Mouse (Mus musculus): ENCODE results near the gene Mybl2.

Gene Mybl2

GRCm38 (mm10) chr2:163071590-163071989, 17.1 kb downstream of the Mybl2 start:
- DNase-seq (ENCODE audit: low spot score in 2 of 2): no peak

DNA sequence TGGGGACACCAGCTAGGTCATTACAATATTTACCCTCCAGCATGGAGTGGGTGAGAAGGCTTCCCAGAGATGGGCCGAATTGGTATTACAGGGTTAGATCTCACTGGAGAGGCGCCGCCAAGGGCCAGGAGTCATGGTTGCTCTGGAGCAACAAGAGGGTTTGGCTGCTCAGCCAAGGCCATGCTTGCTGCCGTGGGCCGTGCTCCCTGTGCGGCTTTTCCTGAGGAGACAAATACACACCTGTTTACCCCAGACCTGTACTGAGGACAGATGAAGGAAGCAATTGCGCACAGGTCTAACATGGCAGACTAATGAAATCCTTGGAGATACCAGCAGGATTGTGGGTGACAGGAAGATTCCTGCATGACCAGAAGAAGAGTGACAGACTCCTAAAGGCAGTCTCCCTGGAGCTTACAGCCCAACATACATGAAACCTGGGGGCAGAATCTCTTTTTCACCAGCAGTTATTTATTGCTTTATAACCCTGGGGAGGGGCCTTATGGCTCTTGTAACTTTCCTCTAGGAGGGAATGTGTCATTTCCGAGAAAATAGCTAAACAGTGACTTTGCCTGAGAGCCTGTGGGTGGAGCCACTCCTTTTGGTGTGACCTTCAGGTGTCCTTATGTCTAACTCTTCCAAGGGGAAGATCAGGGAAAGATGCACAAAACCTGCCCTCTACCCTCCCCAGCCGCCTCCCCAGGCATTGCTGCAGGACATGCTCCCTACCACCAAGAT, 18.7 kb downstream of the Mybl2 start:
- no peak for DNase-seq (ENCODE audit: low spot score in 2 of 2)

DNA sequence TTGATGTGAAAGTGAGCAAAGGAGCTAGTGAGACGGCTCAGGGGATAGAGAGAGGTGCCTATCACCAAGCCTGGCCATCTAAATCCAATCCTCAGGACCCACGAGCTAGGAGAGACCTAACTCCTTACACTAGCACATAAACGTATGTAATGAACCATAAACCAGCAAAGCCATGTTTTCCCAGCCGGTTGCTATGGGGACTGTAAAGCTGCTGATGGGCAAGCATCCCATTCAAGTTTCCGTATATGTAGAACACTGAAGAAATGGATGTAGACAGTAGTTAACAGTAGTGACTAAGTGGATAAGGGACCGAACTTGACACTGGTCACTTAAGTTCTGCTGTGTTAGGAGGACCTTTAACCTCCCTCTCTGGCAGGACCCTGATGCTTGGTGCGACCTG, 19.5 kb downstream of the Mybl2 start:
- no peak for DNase-seq (ENCODE audit: low spot score in 2 of 2)

DNA sequence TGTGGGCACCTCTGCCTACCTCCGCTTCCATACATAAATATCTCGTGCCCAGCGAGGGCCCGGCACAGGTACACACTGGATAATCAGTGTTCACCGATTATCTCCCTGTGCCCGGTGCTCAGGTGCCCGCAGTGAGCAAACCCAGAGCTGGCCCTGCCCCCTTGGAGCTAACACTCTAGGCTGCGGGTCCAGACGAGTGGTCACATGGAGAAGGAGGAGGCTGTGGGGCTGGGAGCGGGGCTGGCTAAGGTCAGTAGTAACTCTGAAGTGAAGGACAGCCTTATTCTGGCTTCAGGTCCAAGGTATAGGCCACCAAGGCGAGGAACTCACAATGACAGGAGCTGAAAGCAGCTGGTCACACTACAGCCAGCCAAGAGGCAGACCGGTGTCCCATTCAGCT, 20.3 kb downstream of the Mybl2 start:
- DNase-seq (ENCODE audit: low spot score in 2 of 2): no peak

- no peak for DNase-seq (ENCODE audit: low spot score in 2 of 2)
These were observed 20.7 kb downstream of the Mybl2 start for GRCm38 (mm10) chr2:163075234-163075633.

DNA sequence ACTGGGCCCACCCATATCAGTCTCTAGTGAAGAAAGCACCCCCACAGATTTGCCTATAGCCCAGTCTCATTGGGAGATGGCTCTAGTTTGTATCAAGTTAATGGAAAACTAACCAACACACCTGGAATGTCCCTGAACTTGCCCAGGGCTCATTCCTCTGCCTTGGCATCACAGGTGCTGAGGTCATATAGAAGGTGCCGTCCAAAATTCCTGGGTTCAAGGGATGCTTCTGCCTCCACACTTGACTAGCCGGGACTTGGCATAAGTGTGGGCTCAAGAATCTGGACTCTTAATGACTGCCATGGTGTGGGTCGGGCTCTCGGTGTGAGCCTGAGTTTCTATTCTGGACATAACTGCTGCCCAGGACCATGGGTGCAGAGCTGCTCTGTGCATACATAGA, 24.6 kb downstream of the Mybl2 start:
- no peak for DNase-seq (ENCODE audit: low spot score in 2 of 2)

DNA sequence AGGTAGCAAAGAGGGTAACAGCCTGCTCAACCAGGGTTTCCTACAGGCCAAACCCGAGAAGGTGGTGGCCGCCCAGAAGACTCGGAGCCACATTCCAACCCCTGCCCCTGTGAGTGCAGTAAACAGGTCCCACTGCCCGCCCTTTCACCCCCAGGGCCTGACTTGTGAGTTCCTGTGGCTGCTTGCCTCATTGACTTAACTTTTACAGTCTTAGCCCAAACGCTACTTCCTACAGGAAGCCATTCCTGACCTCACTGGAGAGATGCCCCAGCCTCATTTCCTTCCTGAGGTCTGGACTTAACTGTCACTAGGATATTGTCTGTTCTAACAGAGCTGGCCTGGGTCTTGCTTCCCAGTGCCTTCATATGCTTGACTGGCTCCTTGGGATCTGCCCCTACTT, 28.1 kb downstream of the Mybl2 start:
- no peak for DNase-seq (ENCODE audit: low spot score in 2 of 2)

DNA sequence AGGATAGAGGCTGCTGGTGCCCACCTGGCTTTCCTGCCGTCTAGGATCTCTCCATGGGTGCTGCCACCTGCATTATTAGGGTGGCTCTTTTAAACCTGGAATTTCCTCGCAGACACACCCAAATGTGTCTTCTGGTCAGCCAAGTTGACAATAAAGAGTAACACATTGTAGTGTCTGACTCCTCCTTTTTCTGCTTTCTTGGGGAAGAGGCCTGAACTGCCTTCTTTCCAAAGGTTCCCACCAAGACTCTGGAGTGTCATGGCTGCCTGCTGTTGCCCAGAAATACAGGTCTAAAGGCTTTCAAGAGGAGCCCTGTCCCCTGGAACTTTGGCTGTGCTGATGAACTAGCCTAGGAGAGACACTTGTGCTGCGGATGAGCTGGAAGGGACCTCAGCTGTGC, 30.0 kb downstream of the Mybl2 start:
- no peak for DNase-seq (ENCODE audit: low spot score in 2 of 2)

GRCm38 (mm10) chr2:163085047-163085446, 30.6 kb downstream of the Mybl2 start:
- no peak for DNase-seq (ENCODE audit: low spot score in 2 of 2)

- DNase-seq (ENCODE audit: low spot score in 2 of 2): no peak
These were observed 32.1 kb downstream of the Mybl2 start for GRCm38 (mm10) chr2:163086561-163086960.

DNA sequence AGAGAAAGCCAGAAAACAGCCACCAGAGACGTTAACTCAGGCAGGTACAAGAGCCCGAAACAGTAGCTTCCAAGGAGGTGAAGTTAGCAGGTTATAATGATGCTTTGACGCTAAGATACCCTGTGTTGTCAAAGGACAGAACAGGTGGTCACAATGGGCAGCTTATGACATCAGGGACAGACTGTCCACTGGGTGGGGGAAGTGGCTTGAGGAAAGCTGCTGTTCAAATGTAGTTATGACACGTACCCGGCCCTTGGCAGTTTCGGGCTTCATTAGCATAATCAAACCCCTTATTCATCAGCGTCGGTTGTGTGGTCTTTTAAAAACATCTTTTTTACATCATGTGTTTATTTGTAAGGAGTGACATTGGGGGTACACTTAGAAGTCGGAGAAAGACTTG, 33.2 kb downstream of the Mybl2 start, which contains the start of gene Gtsf1l:
Gene Gtsf1l, minus strand, starts transcription at position 128 of the 400 bp plus-strand sequence.
- no peak for DNase-seq (ENCODE audit: low spot score in 2 of 2)

DNA sequence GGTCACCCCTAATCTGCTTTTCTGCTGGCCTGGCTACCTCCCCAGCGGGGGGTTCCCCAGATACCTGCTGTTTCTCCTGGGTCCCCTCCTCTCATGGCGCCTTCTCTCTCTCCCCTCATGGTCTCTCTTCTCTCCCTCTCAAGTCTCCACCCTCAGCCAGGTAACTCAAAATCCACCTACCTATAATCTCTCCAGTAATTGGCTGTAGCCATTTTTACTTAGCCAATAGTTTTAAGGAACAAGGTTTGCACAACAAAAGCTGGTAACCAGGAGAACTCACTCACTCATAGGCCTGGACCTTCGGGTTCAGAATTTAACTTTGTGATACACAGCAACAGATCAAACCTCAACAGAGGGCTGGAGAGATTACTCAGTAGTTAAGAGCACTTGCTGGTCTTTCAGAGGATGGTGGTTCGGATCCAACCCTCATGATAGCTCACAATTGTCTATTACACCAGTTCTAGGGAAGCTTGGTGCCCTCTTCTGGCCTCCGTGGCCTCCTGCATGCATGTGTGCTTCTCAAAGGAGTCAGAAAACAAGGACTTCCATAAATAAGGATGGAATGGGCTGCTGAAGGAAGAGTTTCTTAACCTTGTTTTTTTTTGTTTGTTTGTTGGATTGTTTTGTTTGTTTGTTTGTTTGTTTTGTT, 35.1 kb downstream of the Mybl2 start:
- DNase-seq (ENCODE audit: low spot score in 2 of 2): no peak

DNA sequence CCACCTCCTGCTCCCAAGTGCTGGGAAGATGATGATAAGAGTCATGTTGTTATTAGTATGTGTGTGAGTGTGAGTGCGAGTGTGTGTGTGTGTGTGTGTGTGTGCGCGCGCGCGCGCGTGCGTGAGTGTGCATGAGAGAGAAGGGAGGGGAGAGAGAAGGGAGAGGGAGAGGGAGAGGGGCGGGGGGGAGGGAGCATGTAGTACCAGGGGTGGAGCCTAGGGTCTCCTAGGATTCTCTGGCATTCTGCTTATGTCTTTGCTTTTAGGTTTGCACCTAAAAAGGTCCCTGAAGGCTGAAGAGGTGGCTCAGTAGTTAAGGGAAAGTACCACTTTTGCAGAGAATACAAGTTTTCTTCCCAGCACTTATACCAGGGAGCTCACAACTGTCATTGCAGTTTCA, 40.4 kb downstream of the Mybl2 start:
- no peak for DNase-seq (ENCODE audit: low spot score in 2 of 2)

GRCm38 (mm10) chr2:163095784-163096183, 41.3 kb downstream of the Mybl2 start:
- no peak for DNase-seq (ENCODE audit: low spot score in 2 of 2)

GRCm38 (mm10) chr2:163099919-163100318, 45.4 kb downstream of the Mybl2 start:
- no peak for DNase-seq (ENCODE audit: low spot score in 2 of 2)

DNA sequence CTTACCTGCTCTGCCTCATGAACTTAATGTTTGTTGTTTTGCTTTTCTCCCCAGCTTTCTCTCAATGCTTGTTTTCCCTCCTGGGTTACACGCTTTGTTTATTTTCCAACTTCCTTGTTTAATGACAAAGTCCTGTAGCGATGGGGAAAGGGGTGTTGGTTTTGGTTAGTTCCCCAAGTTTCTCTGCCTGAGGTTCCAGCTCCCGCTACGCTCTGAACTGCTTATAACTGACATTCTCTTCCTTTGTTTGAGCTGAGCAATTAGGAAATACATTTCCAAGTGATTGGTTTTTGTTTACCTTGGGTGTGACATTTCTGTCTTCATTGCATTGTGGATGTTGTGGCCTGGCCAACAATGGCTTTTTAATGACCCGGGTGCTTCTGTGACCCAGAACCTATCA, 46.1 kb downstream of the Mybl2 start:
- no peak for DNase-seq (ENCODE audit: low spot score in 2 of 2)

GRCm38 (mm10) chr2:163101646-163102203, 47.2 kb downstream of the Mybl2 start:
- peak in 1 of 2 experiments; percentile 61 for DNase-seq (ENCODE audit: low spot score in 2 of 2)

DNA sequence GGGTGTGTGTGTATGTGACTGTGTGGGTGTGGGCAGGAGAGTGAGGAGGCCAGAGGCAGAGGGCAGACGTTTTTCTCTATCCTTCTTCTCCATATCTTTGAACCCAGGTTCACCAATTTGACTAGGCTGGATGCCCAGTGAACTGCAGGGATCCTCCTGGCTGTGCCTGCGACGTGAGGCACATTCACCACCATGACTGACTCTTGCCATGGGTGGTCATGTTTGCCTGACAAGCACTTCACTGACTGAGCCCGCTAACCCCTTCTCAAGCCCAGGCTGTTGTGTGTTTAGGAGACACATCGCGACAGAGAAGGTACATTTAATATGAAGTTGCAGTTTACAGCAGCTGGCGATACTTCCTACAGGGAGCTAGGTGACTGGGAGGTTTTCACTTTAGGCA, 47.7 kb downstream of the Mybl2 start:
- DNase-seq (ENCODE audit: low spot score in 2 of 2): no peak

DNA sequence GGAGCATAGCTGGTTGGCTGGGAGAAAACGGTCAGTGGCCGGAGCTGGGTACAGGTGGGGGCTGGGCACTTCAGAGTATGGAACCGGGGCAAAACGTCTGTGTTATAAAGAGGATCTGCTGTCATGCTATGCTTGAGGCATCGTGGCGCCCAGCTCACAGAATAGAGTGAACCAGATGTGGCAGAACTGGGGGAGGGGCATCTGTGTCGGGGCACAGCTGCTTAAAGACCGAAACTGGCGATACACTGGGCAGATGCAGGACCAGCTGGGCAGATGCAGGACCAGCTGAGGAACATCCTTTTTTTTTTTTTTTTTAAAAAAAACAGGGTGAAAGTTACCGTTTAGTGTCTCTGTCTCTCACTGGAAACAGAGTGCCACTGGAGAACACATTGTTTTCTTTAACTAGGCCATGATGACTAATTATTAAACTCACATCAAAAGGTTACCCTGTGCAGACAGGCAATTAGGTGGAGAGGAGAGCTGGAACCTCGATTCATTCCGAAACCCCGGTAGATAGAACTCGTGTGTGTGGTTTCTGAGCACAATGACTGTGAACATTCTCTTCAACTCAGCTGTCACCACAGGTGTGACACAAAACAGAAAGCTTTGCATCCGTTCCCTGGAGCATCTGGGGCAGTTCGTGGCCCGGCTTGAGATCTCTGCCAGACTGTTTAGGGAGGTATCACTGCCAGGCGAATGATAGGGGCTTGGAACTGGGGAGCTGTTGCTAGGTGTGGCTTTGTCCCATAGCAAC, 48.6 kb downstream of the Mybl2 start:
- no peak for DNase-seq (ENCODE audit: low spot score in 2 of 2)

DNA sequence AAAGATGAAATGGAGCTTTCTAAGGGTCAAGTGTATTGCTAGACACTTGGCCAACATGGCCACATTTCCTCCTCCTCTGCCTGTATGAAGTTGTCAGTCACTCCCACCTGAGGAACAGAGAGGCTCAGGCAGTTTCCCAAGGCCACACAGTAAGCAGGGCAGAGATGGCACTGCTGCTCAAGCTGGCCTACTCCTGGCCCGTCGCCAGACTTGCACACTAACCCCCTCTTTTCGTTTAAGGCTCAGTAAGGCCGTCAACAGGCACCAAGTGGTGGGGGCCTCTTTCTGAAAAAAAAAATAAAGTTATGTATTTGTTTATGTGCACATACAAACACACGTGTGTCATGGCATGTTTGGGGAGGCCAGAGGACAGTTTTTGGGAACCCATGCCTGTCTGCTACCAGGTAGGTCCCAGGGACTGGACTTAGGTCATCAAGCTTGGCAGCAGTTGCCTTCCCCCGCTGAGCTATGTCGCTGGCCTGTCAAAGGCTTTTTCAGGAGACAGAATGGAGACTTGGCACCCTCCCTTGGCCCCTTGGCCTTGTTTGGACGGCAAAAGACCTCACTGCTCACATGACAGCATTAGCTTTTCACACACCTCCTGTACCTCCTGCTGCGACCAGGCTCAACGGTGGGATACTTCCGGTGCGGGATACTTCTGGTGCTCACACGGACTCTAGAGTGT, 49.7 kb downstream of the Mybl2 start:
- DNase-seq (ENCODE audit: low spot score in 2 of 2): no peak

GRCm38 (mm10) chr2:163108385-163108784, 53.9 kb downstream of the Mybl2 start:
- DNase-seq (ENCODE audit: low spot score in 2 of 2): no peak

GRCm38 (mm10) chr2:163110706-163111105, 56.2 kb downstream of the Mybl2 start:
- no peak for DNase-seq (ENCODE audit: low spot score in 2 of 2)
